Mouse (Mus musculus) adrenal gland, postnatal 10 days (tissue): ENCODE measurements around the gene Tubgcp2. TPM values are rescaled to one million over a fixed set of nuclear protein-coding genes. Genes with fewer than 3 reads are reported as not detected.

Source experiments
- DNase-seq: peaks from one replicate; pipeline ENCODE4 v3.0.0; 2021; ENCODE audit warnings: mixed read lengths
- total RNA-seq, 2 experiments: library from RNA; stranded (reverse); gene quantifications; 2 replicates each; pipeline ENCODE4 v1.2.3; 2021

Gene Tubgcp2
- total RNA-seq, 2 experiments from 2014 or later, result 32.7 to 37.4 TPM

DNA sequence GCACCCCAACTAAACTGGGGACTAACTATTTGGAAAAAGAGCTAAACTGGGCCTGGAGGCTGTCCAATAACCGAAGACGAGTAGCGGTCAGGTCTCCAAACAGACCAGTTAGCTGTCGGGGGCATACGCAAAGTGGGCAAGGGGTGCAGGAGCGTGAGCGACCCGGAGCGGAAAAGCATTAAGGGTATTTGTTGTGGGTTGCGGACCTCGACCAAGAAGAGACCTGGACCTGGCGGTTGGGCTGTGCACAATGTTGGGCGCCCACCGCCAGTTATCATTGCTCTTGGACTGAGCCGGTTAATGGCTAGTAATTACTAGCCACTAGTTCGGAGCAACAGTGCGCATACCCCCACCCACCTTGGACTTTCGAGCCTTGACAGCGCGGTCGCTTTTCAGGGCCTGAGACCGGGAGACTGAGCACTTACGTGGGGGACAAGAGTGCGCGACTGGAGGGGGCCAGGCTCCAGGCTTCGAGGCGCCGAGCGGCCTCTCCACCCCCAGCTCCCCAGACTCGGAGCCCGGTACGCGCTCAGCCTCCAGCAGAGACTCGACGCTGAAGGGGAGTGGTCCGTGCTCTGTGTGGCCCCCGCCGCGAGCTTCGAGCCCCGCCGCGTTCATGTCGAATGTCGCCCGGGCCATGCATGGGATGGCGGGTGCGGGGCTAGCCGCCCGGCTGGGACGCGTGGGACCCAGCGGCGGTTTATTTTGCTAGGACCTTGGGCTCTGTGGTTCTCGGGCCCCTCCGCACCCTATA is 12.1 kb upstream of the Tubgcp2 start, which contains the start of gene Msx3:
Gene Msx3, minus strand, starts transcription at position 729 of the 754 bp plus-strand sequence.
- no peak for DNase-seq

DNA sequence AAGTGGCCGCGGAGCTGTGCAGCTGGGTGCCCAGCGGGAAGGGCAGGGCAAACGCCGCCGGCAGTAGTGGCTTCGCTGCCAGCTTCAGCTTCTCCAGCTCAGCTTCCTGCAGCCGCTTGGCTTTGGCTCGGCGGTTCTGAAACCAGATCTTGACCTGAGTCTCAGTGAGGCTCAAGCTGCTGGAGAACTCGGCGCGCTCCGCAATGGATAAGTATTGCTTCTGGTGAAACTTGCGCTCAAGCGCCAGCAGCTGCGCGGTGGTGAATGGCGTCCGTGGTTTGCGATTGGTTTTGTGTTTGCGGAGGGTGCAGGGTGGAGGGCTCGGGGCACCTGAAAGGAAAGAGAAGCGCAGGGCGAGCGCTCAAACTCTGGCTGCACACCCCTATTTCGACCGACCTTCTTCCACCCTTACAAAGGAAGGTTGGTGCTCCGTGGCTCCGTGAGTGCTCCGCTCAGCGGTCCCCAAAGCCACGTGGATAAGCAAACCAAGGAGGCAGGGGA is 11.4 kb upstream of the Tubgcp2 start:
- DNase-seq, result peak; percentile 25

- DNase-seq, result no peak
Observed at GRCm38 (mm10) chr7:140045546-140045945, 9.1 kb upstream of the Tubgcp2 start.

- no peak for DNase-seq
Observed at GRCm38 (mm10) chr7:140042728-140043127, 6.3 kb upstream of the Tubgcp2 start.

DNA sequence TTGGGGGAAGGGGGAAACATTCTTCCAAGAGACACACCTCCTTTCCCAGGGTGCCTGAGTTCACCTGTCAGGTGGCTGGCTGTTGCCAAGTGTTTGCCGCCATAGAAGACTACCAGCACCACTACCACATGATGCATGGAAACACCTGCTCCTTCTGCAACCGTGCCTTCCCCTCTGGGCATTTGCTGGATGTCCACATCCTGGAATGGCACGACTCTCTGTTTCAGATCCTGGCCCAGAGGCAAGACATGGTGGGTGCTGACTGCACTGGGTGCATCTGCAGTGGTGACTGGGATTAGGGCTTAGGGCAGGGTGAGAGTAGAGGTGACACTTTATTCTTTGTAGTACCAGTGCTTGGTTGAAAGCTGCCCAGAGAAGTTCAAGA is 694 bp upstream of the Tubgcp2 start:
- DNase-seq, result no peak

DNA sequence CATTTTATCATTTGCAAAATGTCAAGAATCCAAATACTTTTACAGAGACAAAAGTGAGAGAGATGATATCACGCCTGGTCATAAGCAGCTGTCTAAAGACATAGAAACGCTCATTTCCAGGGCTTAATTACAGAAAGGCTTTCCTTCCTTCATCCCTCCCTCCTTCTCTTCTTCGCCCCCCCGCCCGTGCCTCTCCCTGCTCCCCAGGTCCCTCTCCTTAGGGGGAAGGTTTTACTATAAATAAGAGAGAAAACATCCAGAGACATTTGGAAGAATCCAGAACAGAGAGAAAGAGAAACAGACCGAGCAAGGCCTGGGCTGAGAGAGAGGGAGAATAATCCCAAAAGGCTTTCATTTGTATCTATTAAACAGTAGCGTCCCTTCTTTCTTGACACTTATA is 1.0 kb downstream of the Tubgcp2 start:
- no peak for DNase-seq

- DNase-seq, result no peak
Observed at GRCm38 (mm10) chr7:140033386-140033785, 3.1 kb downstream of the Tubgcp2 start.

DNA sequence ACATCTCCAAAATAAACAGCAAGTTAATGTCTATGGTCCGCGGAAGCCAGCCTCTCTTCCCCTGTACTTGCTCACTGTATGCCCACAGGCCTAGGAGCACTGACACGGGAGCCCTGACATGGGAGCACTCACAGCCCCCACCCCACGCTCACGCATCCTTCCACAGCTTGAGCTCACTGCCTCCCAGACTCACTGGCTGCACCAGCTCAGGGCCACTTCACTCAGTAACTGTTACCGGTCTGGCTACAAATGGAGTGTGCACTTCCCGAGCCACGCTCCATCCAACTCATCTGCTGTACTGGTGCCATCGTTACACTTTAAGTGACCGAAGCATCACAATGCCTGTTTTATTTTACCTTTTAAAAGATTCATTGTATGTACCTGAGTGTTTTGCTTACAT is 4.1 kb downstream of the Tubgcp2 start:
- no peak for DNase-seq

DNA sequence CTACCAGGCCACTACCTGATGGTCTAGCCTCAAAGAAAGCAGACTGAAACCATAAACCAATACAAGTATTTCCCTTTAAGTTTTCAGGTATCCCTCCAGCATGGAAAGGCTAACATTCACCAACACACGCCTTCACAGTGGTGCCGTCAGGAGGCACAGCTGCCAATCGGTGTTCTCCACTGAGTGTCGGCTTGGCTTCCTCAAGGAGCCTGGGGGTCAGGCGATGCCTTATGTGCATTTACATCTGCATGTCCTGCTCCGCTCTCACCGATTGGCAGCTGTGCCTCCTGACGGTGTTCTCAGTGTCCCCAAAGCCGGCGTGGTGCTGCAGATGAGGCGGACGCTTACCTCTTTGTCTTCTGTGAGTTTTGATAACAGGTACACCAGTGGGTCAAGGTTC is 4.7 kb downstream of the Tubgcp2 start:
- no peak for DNase-seq

- DNase-seq, result no peak
Observed at GRCm38 (mm10) chr7:140011336-140011735, 25.1 kb downstream of the Tubgcp2 start.

GRCm38 (mm10) chr7:140007781-140008180 is 28.7 kb downstream of the Tubgcp2 start:
- no peak for DNase-seq

- no peak for DNase-seq
Observed at GRCm38 (mm10) chr7:140006861-140007611, 29.4 kb downstream of the Tubgcp2 start.

- no peak for DNase-seq
Observed at GRCm38 (mm10) chr7:140004666-140005065, 31.8 kb downstream of the Tubgcp2 start.

DNA sequence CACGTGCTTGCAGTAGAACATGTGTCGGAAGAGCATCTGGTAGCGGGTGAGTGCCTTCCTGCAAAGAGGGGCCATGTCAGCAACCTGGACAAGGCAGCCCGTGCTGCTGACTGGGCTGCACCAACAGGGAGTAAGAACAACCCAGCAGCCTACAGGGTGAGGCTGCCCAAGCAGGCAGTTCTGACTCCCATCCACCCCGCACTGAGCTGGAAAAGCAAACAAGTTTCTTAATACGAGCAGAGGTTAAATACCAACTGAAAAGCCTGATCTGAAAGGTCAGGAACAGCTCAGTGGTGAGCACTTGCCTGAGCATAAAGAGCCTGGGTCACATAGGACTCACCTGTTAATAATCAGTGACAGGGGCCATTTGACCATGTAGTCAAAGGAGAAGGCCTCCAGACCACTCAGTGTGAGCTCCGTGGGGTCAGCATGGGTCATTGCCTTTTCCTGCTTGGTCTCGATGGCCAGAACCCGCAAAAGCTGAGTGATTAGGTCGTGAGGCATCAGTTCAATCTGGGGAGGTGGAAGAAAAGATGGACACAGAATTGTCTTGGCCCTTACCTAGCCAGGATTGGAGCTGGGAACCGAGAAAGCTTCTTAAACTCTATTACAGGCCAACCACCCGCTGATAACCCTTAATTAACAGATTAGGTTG is 35.3 kb downstream of the Tubgcp2 start:
- DNase-seq, result no peak

DNA sequence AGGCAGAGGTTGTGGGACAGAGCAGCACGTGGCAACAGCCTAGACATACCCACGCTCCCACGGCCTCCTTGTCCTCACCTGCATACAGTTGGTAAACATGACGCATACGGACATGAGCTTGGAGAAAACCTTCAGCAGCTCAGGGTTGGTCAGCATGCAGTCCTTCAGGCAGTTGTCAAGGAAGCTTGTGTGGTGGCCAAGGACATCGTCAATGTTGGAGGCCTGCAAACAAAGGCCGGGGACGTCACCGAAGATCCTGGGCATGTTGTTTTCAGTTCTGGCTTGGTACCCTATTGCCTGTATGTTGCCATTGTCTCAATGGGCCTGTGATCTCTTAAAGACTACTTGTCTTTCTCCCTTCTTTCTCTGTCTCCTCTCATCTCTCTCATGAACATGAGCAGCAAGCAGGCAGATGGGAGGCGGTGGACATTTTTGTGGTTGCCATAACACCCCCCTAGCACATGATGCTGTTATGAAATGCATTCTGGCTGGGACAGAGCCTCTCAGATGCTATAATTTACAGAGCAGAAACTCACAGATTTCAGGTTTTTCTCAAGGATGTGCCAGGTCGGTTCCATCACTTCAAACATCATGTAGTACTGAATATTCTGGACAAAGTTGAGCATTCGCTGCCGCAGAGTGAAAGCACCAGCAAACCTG is 37.6 kb downstream of the Tubgcp2 start:
- DNase-seq, result no peak

DNA sequence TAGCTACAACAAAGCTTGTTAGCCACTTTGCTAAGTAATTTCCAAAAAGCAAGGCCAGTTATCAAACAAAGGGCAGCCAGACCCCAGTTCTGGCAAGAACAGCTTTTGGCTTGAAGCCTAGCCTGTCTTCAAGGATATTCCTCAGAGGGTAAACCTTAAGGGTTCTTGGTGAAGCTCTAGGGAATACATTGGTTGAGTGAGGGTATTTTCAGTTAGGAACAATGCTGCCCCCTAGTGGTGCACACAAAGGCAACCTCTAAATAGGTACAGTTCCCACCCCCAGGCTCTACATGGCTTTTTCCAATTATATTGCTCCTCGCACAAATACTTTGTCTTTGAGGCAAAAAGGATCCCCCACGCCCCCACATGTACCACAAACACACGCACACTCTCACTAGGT is 41.8 kb downstream of the Tubgcp2 start:
- DNase-seq, result peak; percentile 80

- no peak for DNase-seq
Observed at GRCm38 (mm10) chr7:139994202-139994601, 42.3 kb downstream of the Tubgcp2 start.

DNA sequence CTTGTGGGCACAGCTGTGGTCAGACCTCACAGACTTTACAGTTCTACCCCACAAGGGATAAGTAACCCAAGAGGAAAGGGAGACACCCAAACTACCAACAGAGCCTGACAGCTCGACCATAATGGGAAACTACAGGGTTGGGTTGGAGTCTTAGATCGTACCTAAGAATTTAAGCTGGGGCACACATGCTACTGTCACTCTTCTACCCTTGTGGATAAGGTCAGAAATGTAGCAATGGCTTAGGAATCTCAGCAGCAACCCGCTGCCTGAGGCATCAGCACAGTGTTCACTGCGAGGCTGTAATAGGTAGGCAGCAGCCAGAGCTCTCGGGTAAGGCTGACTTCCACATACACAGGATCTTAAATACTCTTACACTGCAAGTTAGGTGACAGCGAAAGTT is 42.9 kb downstream of the Tubgcp2 start:
- no peak for DNase-seq

GRCm38 (mm10) chr7:139992406-139992805 is 44.1 kb downstream of the Tubgcp2 start, which contains the start of gene Adam8:
TSS of gene Adam8 (minus strand) at chr7:139992562.
- DNase-seq, result peak; percentile 70

- no peak for DNase-seq
Observed at GRCm38 (mm10) chr7:139990864-139991394, 45.5 kb downstream of the Tubgcp2 start.

DNA sequence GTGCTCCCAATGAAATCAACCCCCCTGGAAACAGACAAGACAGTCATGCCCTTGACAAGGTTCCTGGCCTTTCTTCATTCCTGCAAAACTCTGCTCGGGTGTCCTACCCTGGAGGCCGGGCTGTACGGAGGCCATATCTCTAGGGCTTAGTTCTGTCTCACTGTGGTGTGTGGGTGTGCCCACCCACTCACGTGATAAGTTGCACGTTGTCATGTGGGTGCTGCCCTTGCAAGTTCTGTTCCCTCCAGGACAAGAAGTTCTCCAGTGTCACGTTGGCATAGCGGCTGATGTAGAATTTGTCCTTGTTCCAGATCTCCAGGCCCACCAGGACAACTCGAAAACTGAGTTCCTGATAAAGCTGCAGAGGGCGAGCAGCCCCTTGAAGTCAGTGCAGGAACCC is 48.2 kb downstream of the Tubgcp2 start:
- DNase-seq, result no peak

GRCm38 (mm10) chr7:139984505-139984904 is 52.0 kb downstream of the Tubgcp2 start:
- no peak for DNase-seq
